Mouse (Mus musculus): ENCODE measurements around the gene Gm5485. TPM values are rescaled to one million over a fixed set of nuclear protein-coding genes. Genes with fewer than 3 reads are reported as not detected.
A peak's percentile ranks its signal among the peaks of the same experiment; 100 is the strongest.

Gene Gm5485
- polyA plus RNA-seq, 1 experiment from 2014 or later, result not detected

- no peak for DNase-seq (ENCODE audit: low spot score)
These were observed 38.3 kb downstream of the Gm5485 start for GRCm38 (mm10) chr16:48373711-48374485.

GRCm38 (mm10) chr16:48372461-48372860, 39.8 kb downstream of the Gm5485 start:
- DNase-seq (ENCODE audit: low spot score), result no peak

GRCm38 (mm10) chr16:48368096-48368495, 44.1 kb downstream of the Gm5485 start:
- DNase-seq (ENCODE audit: low spot score), result no peak

- DNase-seq (ENCODE audit: low spot score), result peak; percentile 12
These were observed 45.4 kb downstream of the Gm5485 start for GRCm38 (mm10) chr16:48366801-48367200.

- DNase-seq (ENCODE audit: low spot score), result no peak
These were observed 51.3 kb downstream of the Gm5485 start for GRCm38 (mm10) chr16:48360887-48361286.

GRCm38 (mm10) chr16:48356417-48356816, 55.8 kb downstream of the Gm5485 start:
- no peak for DNase-seq (ENCODE audit: low spot score)

GRCm38 (mm10) chr16:48355716-48356115, 56.5 kb downstream of the Gm5485 start:
- DNase-seq (ENCODE audit: low spot score), result no peak

Other genes starting within 250 kb of the Gm5485 start
- not detected in 2 replicates for gene Dppa4, start 128.7 kb downstream of the Gm5485 start, polyA plus RNA-seq (2015; fragmentation: Nextera tagmentation; extraction: Ambion mirVana)
- not detected in 2 replicates for gene Dppa2, start 108.5 kb downstream of the Gm5485 start, polyA plus RNA-seq (2015; fragmentation: Nextera tagmentation; extraction: Ambion mirVana)
- 10.1 and 12.4 TPM in 2 replicates for gene Morc1, start 18.8 kb upstream of the Gm5485 start, polyA plus RNA-seq (2015; fragmentation: Nextera tagmentation; extraction: Ambion mirVana)